In genomic region chr13:94957965-94958364, GRCm38 (mm10) we compare ENCODE assay signal across 13 mouse cellular contexts. TPM values are rescaled to one million over a fixed set of nuclear protein-coding genes. Genes with fewer than 3 reads are reported as not detected.
DNase-seq lines count a peak whose midpoint lies in the region; ATAC-seq and TF ChIP-seq lines count a peak whose summit lies in the region.
"Had no signal": no experiment of that assay in that cellular context is flagged by ENCODE, and none has a peak within 500 bp of the region (broad histone marks: within the 10 kb centered on the region; RNA-seq: fewer than 3 reads in every experiment).

No protein-coding gene starts in this region.

- no peaks in the 10 kb centered on the region for H3K27me3 ChIP-seq in E14TG2a.4 (ENCODE audit: insufficient read depth, low read length)
- H3K27me3 ChIP-seq: intestine, embryonic 15.5 days had no signal

- peak; percentile 26 for DNase-seq in CD4-positive, CD25-positive, alpha-beta regulatory T cell, adult 2 months (ENCODE audit: low read depth, low spot score)
- no peak for DNase-seq in layer of hippocampus, adult 2 months (ENCODE audit: low spot score in 2 of 2)
- no peak for DNase-seq in layer of hippocampus, adult 18-20 months (ENCODE audit: low spot score in 2 of 2)
- DNase-seq in embryo, embryonic 10.5 days (ENCODE audit: low spot score), result peak; percentile 70
- DNase-seq in right cerebral cortex, adult 2 months (ENCODE audit: low spot score in 2 of 2), result no peak
- DNase-seq: adrenal gland, adult 8-10 months; heart, adult 11 months; lung, postnatal 4 days had no signal

- H3K27ac ChIP-seq in layer of hippocampus, adult 2 months, result no peak overlapping the region
- H3K27ac ChIP-seq: intestine, embryonic 15.5 days had no signal

- TF ChIP-seq CTCF in layer of hippocampus, adult 2 months (conservative IDR thresholded peaks at IDR 0.05), result peak; percentile 77
- peak; percentile 50 for TF ChIP-seq CTCF in E14TG2a.4 (conservative IDR thresholded peaks at IDR 0.05; ENCODE audit: low read length)

- no peak overlapping the region for H3K4me3 ChIP-seq in layer of hippocampus, adult 2 months
- H3K4me3 ChIP-seq in E14TG2a.4 (replicated peaks; ENCODE audit: low read length), result no peak overlapping the region
- H3K4me3 ChIP-seq: erythroblast, embryonic 14.5 days; intestine, embryonic 15.5 days had no signal

- H3K9me3 ChIP-seq in E14TG2a.4 (ENCODE audit: low read length), result no peaks in the 10 kb centered on the region
- H3K9me3 ChIP-seq: intestine, embryonic 15.5 days had no signal

- ATAC-seq in CD4-positive, CD25-positive, alpha-beta regulatory T cell, adult 4 months, result no peak
- no peak for ATAC-seq in erythroid progenitor cell, adult 5-6 weeks (replicated peaks; ENCODE audit: low FRiP score, poor library complexity, severe bottlenecking)
- ATAC-seq: intestine, embryonic 15.5 days had no signal

- H3K36me3 ChIP-seq in E14TG2a.4 (ENCODE audit: insufficient read depth, low read length), result no peaks in the 10 kb centered on the region
- H3K36me3 ChIP-seq: intestine, embryonic 15.5 days had no signal

- 0 out of 2 replicates have a peak, but pooled peaks cover 3% of the 10 kb centered on the region for H3K4me1 ChIP-seq in E14TG2a.4 (replicated peaks; ENCODE audit: low read depth, low read length)
- H3K4me1 ChIP-seq: intestine, embryonic 15.5 days had no signal

RNA-seq across cellular contexts. Expression of gene Wdr41, which starts 18.2 kb away (rescaled TPM):
- 1 to 10 TPM; 4.0 to 4.9 TPM for polyA plus RNA-seq in CD4-positive, CD25-positive, alpha-beta regulatory T cell, adult 4 months (2017; shearing (Covaris generic))
- total RNA-seq in layer of hippocampus, adult 2 months (2021), result 10 to 100 TPM; 22.8 to 23.2 TPM
- total RNA-seq in layer of hippocampus, adult 18-20 months (2021), result 10 to 100 TPM; 22.3 to 25.2 TPM
- total RNA-seq in erythroid progenitor cell, adult 5-6 weeks (2015; ENCODE audit: low replicate concordance), result 5.9 and 11.2 TPM in 2 replicates
- 3.0 and 4.3 TPM in 2 replicates for total RNA-seq in erythroid progenitor cell, adult 5-6 weeks (2017; ENCODE audit: low replicate concordance)

Comparison
In these comparisons a context has a peak if more than half of its experiments do, and no peak if none do; other contexts are left out.
1. DNase-seq: peak in CD4-positive, CD25-positive, alpha-beta regulatory T cell, adult 2 months (single experiment) and embryo, embryonic 10.5 days (single experiment); none in layer of hippocampus, adult 2 months (0 of 2), layer of hippocampus, adult 18-20 months (0 of 2) and right cerebral cortex, adult 2 months (0 of 2).